Mouse (Mus musculus) thymus, adult 2 months (tissue): Measurements from ENCODE around the gene Ubr3.

Experiments
- CTCF ChIP-seq: fragments of 200-500 bp; IDR thresholded peaks from 2 replicates; pipeline ENCODE4 v1.5.1; 2012; ENCODE audit warnings: mild to moderate bottlenecking, control low read depth, low read length, moderate library complexity, borderline replicate concordance; ENCODE audit not compliant: control insufficient read depth, poor library complexity, insufficient read depth; ENCODE audit errors: extremely low read depth
- POLR2A ChIP-seq: fragments of 200-500 bp; IDR thresholded peaks from 2 replicates; pipeline ENCODE4 v1.6.1; 2012; ENCODE audit warnings: mild to moderate bottlenecking, low read length, control low read depth, moderate library complexity; ENCODE audit not compliant: control insufficient read depth, poor library complexity, insufficient read depth; ENCODE audit errors: extremely low read depth

DNA sequence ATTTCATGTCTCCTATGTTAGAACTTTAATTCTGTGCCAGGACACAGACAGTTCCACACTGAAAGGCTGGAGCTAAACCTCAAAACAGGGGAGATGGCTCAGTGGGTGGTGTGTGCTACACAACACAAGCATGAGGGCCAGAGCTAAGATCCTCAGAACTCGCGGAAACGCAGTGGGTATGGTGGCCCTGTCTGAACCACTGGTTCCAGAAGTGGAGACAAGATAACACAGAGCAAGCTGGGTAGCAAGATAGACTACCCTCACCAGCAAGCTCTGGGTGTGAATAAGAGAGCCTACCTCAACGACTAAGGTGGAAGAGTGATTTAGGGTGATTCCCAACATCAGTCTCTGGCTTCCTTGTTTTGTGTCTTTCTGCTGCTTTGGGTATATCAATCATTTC lies 42.2 kb downstream of the Ubr3 start:
- TF ChIP-seq POLR2A (no peak), CTCF (no peak)
